Mouse (Mus musculus) frontal cortex, postnatal 25 days (tissue): ENCODE measurements around the gene Slc25a4.

ENCODE experiments used
- DNase-seq, 2 experiments: peaks; one replicate each; pipeline ENCODE4 v3.0.0; 2022; ENCODE audit warnings: low spot score in 2 of 2

Gene Slc25a4

GRCm38 (mm10) chr8:46204974-46205640 is 6.0 kb downstream of the Slc25a4 start:
- DNase-seq: no peak

DNA sequence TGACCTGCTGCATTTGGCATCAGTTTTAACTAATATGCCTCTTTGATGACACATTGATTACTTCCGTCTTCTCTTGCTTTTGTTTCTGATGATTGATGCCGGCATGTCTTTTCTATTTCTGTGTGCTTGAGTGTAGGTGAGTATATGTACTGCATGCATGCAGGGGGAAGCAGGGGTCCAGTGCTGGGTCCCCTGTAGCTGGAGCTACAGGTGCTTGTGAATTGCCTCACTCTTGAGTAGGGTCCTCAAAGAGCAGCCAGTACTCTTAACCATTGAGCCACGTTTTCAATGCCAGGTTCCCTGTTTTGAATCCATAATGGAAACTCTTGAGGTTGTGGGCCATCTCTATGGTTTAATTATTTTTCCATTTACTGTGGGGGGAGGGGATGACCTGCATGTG is 6.8 kb downstream of the Slc25a4 start:
- no peak for DNase-seq

- DNase-seq: no peak
Observed at GRCm38 (mm10) chr8:46202350-46202749, 8.7 kb downstream of the Slc25a4 start.

DNA sequence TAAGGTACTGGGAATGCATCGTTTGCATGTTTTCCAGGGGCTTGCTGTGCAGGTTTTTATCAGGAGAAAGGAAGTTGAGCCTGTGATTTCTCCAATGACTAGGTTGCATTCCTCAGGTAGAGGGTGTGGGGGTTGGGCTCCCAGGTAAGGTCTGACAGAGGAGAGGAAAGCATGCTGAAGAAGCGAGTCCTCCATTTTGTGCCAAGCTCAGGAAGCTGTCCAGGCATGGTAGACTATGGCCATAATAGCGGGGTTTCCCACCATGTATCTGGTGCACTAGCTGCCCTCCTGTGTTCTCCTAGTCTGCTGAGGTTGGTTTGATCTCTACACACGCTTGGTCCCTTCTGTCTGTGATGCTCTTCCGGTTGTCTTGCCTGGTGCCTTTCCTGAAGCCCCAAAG is 13.4 kb downstream of the Slc25a4 start:
- no peak for DNase-seq

DNA sequence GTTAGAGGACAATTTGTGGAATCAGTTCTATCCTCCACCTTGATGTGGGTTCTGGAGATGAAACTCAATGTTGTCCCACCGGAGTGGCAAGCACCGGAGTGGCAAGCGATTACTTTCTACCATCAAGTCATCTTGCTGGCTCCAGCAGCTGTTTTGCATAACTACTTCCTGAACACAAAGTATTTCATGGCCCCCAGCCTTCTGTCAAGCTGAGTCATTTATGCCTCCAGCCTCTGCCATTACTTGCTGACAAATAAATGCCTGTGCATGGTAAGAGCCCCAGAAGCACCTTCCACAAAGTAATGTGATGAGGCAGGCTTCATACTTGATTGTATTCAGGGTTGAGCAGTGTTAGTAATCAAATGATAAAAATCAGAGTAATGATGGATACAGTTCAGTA is 14.2 kb downstream of the Slc25a4 start:
- DNase-seq: no peak

DNA sequence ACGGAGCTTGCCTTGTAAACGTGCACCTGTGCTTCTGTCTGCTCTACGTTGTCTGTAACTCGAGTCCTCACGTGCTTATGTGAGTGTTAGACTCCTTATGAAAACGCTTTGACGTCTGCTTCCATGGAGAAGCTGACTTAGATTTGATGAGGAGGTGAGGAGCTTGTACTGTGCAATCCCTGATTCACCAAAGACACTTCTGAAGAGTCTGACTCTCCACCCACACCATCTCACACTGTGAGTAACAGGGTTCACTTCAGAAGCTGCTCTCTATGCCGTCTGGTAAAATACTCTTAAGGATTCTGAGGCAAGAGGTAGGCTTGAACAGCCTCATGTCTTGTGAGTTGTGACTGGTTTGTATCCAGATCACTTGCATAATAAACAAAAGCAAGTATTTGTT is 18.0 kb downstream of the Slc25a4 start:
- no peak for DNase-seq

DNA sequence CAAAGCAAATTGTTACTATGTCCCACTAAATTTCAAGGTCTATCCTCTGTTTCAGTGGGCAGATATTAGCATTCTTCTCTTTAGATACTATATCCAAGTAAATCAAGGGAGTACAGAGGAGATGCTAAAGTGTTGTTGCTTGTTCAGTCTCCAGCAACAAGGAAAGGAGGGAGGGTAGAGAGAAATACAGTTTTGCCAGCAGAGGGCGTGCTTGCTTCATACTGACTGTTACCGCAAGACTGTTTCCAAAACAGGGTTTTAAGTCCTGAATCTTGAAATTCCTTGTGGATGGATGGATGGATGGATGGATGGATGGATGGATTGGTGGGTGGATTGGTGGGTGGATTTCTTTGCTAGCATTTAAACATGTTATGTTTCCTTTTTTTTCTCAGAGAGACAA is 25.7 kb downstream of the Slc25a4 start:
- no peak for DNase-seq

- no peak for DNase-seq
Observed at GRCm38 (mm10) chr8:46180136-46180535, 30.9 kb downstream of the Slc25a4 start.

- DNase-seq: no peak
Observed at GRCm38 (mm10) chr8:46173651-46174050, 37.4 kb downstream of the Slc25a4 start.

GRCm38 (mm10) chr8:46163870-46164190 is 47.3 kb downstream of the Slc25a4 start:
- no peak for DNase-seq

GRCm38 (mm10) chr8:46162953-46163869 is 47.9 kb downstream of the Slc25a4 start:
- DNase-seq: peak; percentile 83 to 90
